Mouse (Mus musculus): ENCODE data around the gene Meiob. TPM values are rescaled to one million over a fixed set of nuclear protein-coding genes. Genes with fewer than 3 reads are reported as not detected.

The Meiob gene
- polyA plus RNA-seq, 1 experiment from 2014 or later = not detected

DNA sequence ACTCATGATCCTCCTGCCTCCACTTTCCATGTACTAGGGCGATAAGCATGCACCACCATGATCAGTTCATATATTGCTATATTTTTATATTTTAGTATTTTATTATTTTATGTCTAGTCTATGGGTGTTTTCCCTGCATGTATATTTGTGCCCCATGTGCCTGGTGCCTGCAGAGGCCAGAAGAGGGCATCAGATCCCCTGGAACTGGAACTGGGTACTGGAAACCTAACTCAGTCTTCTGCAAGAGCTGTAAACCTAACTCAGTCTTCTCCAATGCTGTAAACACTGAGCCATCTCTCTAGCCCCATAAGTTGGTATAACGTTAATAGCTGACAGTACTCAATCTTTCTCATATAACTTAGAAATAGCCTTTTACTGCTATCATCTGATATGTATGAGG, 38.5 kb downstream of the Meiob start:
- H3K4me2 ChIP-seq (ENCODE audit: low read length) = no peak overlapping the region
- H3K9ac ChIP-seq (ENCODE audit: low read length) = no peak overlapping the region
- peaks cover 2% of the 10 kb centered on the region; the same call in 1 of the 2 replicates for H3K27me3 ChIP-seq (replicated peaks; ENCODE audit: control insufficient read depth, insufficient read depth, low read length)
- DNase-seq (ENCODE audit: low spot score) (no peak), ATAC-seq (replicated peaks; ENCODE audit: low FRiP score, low TSS enrichment, low read depth) (no peak)
- no peak overlapping the region for H3K27ac ChIP-seq (ENCODE audit: low read depth)
- no peaks in the 10 kb centered on the region for H3K36me3 ChIP-seq (ENCODE audit: control insufficient read depth, insufficient read depth, low read length)
- H3K9me3 ChIP-seq (ENCODE audit: control insufficient read depth, low read length) = no peaks in the 10 kb centered on the region
- H3K4me1 ChIP-seq (replicated peaks; ENCODE audit: control insufficient read depth, insufficient read depth, low read length) = no peaks in the 10 kb centered on the region
- WGBS = 57% methylated on average over 2 of the region's 2 CpGs
- H3K4me3 ChIP-seq (ENCODE audit: low read depth, low read length) = no peak overlapping the region

DNA sequence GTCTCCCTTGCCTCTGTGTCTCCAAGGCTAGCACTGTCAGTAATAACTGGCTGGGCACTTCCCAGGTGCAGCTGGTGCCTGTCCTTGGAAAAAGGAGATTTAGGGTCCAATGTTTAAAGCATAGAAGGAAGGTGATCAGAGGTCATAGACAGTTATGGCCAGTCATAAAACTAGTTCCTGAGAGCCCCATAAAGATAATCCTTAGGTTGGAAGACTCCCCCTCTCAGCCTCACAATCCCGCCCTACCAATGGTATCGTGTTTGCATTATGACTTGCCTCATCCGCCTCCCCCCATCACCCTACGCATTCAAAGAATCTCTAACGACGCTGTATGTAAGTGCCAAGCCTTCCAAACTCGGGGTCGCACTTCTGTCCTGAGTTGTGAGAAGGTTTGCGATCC, 40.4 kb downstream of the Meiob start:
- Histone ChIP-seq H3K4me2 (ENCODE audit: low read length) (peak overlapping the region; percentile 13; the same call in 1 of the 2 replicates), H3K27ac (ENCODE audit: low read depth) (no peak overlapping the region), H3K9me3 (ENCODE audit: control insufficient read depth, low read length) (no peaks in the 10 kb centered on the region), H3K27me3 (replicated peaks; ENCODE audit: control insufficient read depth, insufficient read depth, low read length) (no peaks in the 10 kb centered on the region; the same call in 1 of the 2 replicates), H3K36me3 (ENCODE audit: control insufficient read depth, insufficient read depth, low read length) (no peaks in the 10 kb centered on the region), H3K4me3 (ENCODE audit: low read depth, low read length) (no peak overlapping the region), H3K9ac (ENCODE audit: low read length) (no peak overlapping the region), H3K4me1 (replicated peaks; ENCODE audit: control insufficient read depth, insufficient read depth, low read length) (peaks cover 6% of the 10 kb centered on the region)
- DNase-seq (ENCODE audit: low spot score) (no peak), ATAC-seq (replicated peaks; ENCODE audit: low FRiP score, low TSS enrichment, low read depth) (no peak)
- 35% methylated on average over 9 of the region's 9 CpGs for WGBS

DNA sequence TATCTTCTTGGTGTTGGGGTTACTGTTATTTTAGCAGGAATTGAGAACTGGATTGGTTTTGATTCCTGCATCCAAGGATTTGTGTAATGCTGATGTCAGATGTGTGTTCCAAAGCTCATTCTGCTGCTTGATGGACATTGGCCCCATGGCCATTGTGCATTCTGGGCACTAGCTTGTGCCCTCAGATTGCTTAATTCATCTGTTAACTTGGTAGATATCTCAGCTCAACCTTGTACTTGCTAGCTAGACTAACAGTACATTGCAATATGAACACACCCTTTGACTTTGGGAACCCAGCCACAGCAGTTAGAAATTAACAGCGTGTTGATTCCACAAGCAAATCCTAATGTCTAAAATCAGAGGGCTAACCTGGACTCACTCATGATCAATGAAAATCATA, 43.3 kb downstream of the Meiob start:
- no peaks in the 10 kb centered on the region for H3K9me3 ChIP-seq (ENCODE audit: control insufficient read depth, low read length)
- no peaks in the 10 kb centered on the region for H3K36me3 ChIP-seq (ENCODE audit: control insufficient read depth, insufficient read depth, low read length)
- H3K4me1 ChIP-seq (replicated peaks; ENCODE audit: control insufficient read depth, insufficient read depth, low read length) = peaks cover 12% of the 10 kb centered on the region
- no peak overlapping the region for H3K9ac ChIP-seq (ENCODE audit: low read length)
- peaks cover 6% of the 10 kb centered on the region; the same call in 1 of the 2 replicates for H3K27me3 ChIP-seq (replicated peaks; ENCODE audit: control insufficient read depth, insufficient read depth, low read length)
- no peak overlapping the region for H3K4me2 ChIP-seq (ENCODE audit: low read length)
- H3K4me3 ChIP-seq (ENCODE audit: low read depth, low read length) = no peak overlapping the region
- DNase-seq (ENCODE audit: low spot score) (no peak), ATAC-seq (replicated peaks; ENCODE audit: low FRiP score, low TSS enrichment, low read depth) (no peak)
- 100% methylated on average over 1 of the region's 1 CpGs for WGBS
- H3K27ac ChIP-seq (ENCODE audit: low read depth) = no peak overlapping the region

DNA sequence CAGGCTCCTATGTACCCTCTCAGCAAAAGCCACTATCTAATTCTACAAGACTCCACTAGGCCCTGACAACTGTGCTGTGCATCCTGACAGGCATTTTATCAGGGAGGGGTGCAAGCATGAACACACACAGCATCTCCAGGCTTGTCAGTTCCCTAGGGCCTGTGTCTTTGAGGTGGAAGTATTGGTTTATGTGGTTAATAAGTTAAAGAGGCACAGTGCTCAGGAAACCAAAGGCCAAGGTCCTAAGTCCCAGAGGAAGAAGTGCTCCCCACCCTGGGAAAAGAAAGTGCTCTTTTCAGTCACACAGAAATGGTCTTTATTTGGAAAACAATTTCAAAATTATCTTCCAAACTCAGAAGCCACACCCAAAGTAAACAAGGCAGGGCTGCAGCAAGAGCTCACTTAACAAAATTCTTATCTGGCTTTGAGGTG, 44.5 kb downstream of the Meiob start:
- ATAC-seq (replicated peaks; ENCODE audit: low FRiP score, low TSS enrichment, low read depth) = no peak
- H3K27me3 ChIP-seq (replicated peaks; ENCODE audit: control insufficient read depth, insufficient read depth, low read length) = peaks cover 6% of the 10 kb centered on the region; the same call in 1 of the 2 replicates

GRCm38 (mm10) chr17:24849733-24850064, 45.6 kb downstream of the Meiob start:
- Histone ChIP-seq H3K27me3 (replicated peaks; ENCODE audit: control insufficient read depth, insufficient read depth, low read length) (peaks cover 6% of the 10 kb centered on the region; the same call in 1 of the 2 replicates), H3K9ac (ENCODE audit: low read length) (peak overlapping the region; percentile 71), H3K4me3 (ENCODE audit: low read depth, low read length) (peak overlapping the region; percentile 96), H3K27ac (ENCODE audit: low read depth) (peak overlapping the region; percentile 91), H3K9me3 (ENCODE audit: control insufficient read depth, low read length) (no peaks in the 10 kb centered on the region), H3K36me3 (ENCODE audit: control insufficient read depth, insufficient read depth, low read length) (peaks cover 15% of the 10 kb centered on the region), H3K4me1 (replicated peaks; ENCODE audit: control insufficient read depth, insufficient read depth, low read length) (peaks cover 12% of the 10 kb centered on the region), H3K4me2 (ENCODE audit: low read length) (peak overlapping the region; percentile 91)
- DNase-seq (ENCODE audit: low spot score) = no peak
- ATAC-seq (replicated peaks; ENCODE audit: low FRiP score, low TSS enrichment, low read depth) = no peak; the same call in 1 of the 2 replicates
- WGBS = under 1% methylated on average over 21 of the region's 21 CpGs

More for the DNA sequence above, 44.5 kb downstream of the Meiob start:
- H3K4me3 ChIP-seq (ENCODE audit: low read depth, low read length) = peak overlapping the region; percentile 96
- no peak for DNase-seq (ENCODE audit: low spot score)
- H3K36me3 ChIP-seq (ENCODE audit: control insufficient read depth, insufficient read depth, low read length) = peaks cover 5% of the 10 kb centered on the region; the same call in 1 of the 2 replicates
- H3K9me3 ChIP-seq (ENCODE audit: control insufficient read depth, low read length) = no peaks in the 10 kb centered on the region
- no peak overlapping the region for H3K9ac ChIP-seq (ENCODE audit: low read length)
- no peak overlapping the region for H3K27ac ChIP-seq (ENCODE audit: low read depth)
- H3K4me1 ChIP-seq (replicated peaks; ENCODE audit: control insufficient read depth, insufficient read depth, low read length) = peaks cover 12% of the 10 kb centered on the region
- H3K4me2 ChIP-seq (ENCODE audit: low read length) = peak overlapping the region; percentile 91

DNA sequence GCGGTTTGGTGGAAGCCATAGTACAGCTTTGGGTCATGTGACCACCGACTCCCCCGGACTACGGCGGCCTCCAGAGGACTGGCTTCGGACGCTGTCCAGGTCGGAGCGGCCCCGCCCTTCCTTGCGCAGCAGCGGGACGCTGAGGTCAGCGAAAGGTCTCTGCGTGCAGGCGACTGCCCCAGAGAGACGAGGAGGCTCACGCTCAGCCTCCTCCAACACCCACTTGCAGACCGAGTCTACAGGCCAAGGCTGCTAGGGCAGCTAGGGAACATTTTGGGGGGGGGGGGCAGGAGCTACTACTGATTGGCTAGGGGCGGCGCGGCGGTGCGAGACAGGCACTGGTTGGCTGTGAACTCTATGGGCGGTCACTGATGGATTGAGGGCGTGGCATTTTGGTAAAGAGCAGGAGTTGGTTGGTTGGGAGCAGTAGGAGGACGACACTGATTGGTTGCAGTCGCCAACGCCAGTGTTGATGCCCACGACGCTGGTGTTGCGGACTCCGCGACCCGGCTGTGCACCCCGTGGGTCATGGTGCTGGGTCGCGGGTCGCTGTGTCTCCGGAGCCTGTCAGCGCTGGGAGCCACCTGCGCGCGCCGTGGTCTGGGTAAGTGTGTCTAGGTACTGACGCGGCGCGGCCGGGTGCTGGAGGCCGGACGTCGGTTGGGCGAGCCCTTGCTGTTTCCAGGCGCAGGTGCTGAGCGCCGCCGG, 46.1 kb downstream of the Meiob start, which contains the start of gene Fahd1:
Gene Fahd1, minus strand, starts transcription at position 300 of the 708 bp plus-strand sequence.
- H3K9ac ChIP-seq (ENCODE audit: low read length) = peak within 1 kb of the TSS; percentile 71
- ATAC-seq (replicated peaks; ENCODE audit: low FRiP score, low TSS enrichment, low read depth) (peak; percentile 99), DNase-seq (ENCODE audit: low spot score) (peak; percentile 97)
- under 1% methylated on average over 58 of the region's 58 CpGs for WGBS
- peaks cover 15% of the 10 kb centered on the region for H3K36me3 ChIP-seq (ENCODE audit: control insufficient read depth, insufficient read depth, low read length)
- H3K27me3 ChIP-seq (replicated peaks; ENCODE audit: control insufficient read depth, insufficient read depth, low read length) = peaks cover 6% of the 10 kb centered on the region; the same call in 1 of the 2 replicates
- peak within 1 kb of the TSS; percentile 94 for H3K4me2 ChIP-seq (ENCODE audit: low read length)
- H3K4me1 ChIP-seq (replicated peaks; ENCODE audit: control insufficient read depth, insufficient read depth, low read length) = peaks cover 12% of the 10 kb centered on the region
- no peaks in the 10 kb centered on the region for H3K9me3 ChIP-seq (ENCODE audit: control insufficient read depth, low read length)
- H3K27ac ChIP-seq (ENCODE audit: low read depth) = peak within 1 kb of the TSS; percentile 91
- H3K4me3 ChIP-seq (ENCODE audit: low read depth, low read length) = peak within 1 kb of the TSS; percentile 96

- peaks cover 15% of the 10 kb centered on the region for H3K36me3 ChIP-seq (ENCODE audit: control insufficient read depth, insufficient read depth, low read length)
- no peaks in the 10 kb centered on the region for H3K9me3 ChIP-seq (ENCODE audit: control insufficient read depth, low read length)
- under 1% methylated on average over 20 of the region's 20 CpGs for WGBS
- DNase-seq (ENCODE audit: low spot score) (no peak), ATAC-seq (replicated peaks; ENCODE audit: low FRiP score, low TSS enrichment, low read depth) (no peak)
- H3K4me1 ChIP-seq (replicated peaks; ENCODE audit: control insufficient read depth, insufficient read depth, low read length) = peaks cover 12% of the 10 kb centered on the region
- peaks cover 6% of the 10 kb centered on the region; the same call in 1 of the 2 replicates for H3K27me3 ChIP-seq (replicated peaks; ENCODE audit: control insufficient read depth, insufficient read depth, low read length)
- peak overlapping the region; percentile 96 for H3K4me3 ChIP-seq (ENCODE audit: low read depth, low read length)
- no peak overlapping the region for H3K27ac ChIP-seq (ENCODE audit: low read depth)
- peak overlapping the region; percentile 94 for H3K4me2 ChIP-seq (ENCODE audit: low read length)
- H3K9ac ChIP-seq (ENCODE audit: low read length) = peak overlapping the region; percentile 71
Measured at GRCm38 (mm10) chr17:24850773-24851127, 46.7 kb downstream of the Meiob start.

DNA sequence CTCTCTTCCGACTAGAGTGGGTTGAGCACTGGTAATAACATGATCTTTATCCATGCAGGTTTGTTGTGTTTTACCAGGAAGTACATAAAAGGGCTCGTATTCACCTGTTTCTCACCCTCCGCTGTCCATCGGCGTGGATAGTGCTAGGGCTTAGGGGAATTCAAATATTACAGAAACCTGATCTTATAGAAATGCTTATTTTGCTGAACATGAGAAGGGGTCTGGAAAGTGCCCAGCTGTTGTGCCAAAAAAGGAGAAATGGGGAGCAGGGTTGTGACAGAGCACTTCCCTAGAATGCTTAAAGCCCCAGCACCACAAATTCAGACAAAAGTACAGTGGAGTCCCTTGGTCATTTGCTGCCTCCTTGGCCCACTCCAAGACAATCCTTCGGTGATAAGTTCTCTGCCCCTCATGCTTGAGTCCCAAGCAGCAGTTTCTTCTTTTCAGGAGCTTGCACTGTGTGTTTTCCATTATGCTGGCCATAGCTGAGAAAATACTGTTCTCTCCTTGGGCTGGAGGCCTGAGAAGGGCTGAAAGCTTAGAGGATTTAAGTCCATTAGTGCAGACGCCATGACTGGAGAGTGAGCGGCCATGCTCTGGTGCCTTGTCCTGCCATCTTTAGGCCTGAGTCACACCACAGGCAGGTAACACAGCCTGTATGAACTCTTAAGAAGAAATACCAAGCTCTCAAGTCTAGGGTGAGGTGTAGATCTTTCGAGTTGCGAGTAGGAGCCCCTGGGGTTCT, 47.5 kb downstream of the Meiob start:
- Histone ChIP-seq H3K9ac (ENCODE audit: low read length) (no peak overlapping the region), H3K9me3 (ENCODE audit: control insufficient read depth, low read length) (no peaks in the 10 kb centered on the region), H3K4me1 (replicated peaks; ENCODE audit: control insufficient read depth, insufficient read depth, low read length) (peaks cover 12% of the 10 kb centered on the region), H3K27me3 (replicated peaks; ENCODE audit: control insufficient read depth, insufficient read depth, low read length) (peaks cover 6% of the 10 kb centered on the region; the same call in 1 of the 2 replicates), H3K27ac (ENCODE audit: low read depth) (no peak overlapping the region), H3K36me3 (ENCODE audit: control insufficient read depth, insufficient read depth, low read length) (peaks cover 21% of the 10 kb centered on the region), H3K4me3 (ENCODE audit: low read depth, low read length) (peak overlapping the region; percentile 96; the same call in 1 of the 2 replicates), H3K4me2 (ENCODE audit: low read length) (peak overlapping the region; percentile 94)
- DNase-seq (ENCODE audit: low spot score) (no peak), ATAC-seq (replicated peaks; ENCODE audit: low FRiP score, low TSS enrichment, low read depth) (no peak)
- WGBS = 81% methylated on average over 10 of the region's 10 CpGs

Data from intestine, embryonic 14.5 days (tissue).